9 mouse cellular contexts compared by ENCODE assay signal in the genomic region with DNA sequence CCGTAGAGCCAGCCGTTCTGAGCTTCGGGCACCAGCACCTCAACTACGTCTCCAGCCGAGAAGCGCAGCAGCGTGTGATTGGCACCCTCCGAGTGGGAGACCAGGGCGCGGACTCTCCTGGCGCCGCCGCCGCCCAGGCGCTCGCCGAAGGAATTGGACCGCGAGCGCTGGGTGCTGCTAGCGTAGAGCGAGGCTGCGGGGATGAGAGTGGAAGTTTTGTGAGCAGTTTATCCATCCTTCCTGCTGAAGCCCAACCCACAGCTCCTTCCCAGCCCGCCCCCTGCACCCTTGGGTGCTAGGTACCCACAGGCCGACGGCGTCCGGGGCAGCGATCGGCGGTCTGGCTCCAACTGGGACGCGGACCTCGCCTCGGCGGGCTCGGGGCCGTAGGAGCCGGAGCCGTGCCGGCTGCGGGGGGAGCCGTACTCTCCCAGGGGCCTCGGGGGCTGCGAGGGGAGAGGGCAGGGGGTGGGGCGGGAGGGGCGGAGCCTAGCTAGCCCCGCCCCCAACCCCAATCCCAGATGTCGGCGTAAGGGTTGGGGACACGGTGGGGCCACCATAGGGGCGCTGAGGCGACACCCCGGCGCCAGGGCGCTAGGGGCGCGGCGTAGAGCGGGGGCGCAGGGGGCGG. TPM values are rescaled to one million over a fixed set of nuclear protein-coding genes. Genes with fewer than 3 reads are reported as not detected.
DNase-seq lines count a peak whose midpoint lies in the region; ATAC-seq lines count a peak whose summit lies in the region.
"Had no signal": no experiment of that assay in that cellular context is flagged by ENCODE, and none has a peak within 500 bp of the region (broad histone marks: within the 10 kb centered on the region; RNA-seq: fewer than 3 reads in every experiment).

No protein-coding gene starts in this region.

- H3K4me3 ChIP-seq in megakaryocyte, embryonic 14.5 days (replicated peaks) = peak overlapping the region; percentile 89
- H3K4me3 ChIP-seq in heart, embryonic 13.5 days = peak overlapping the region; percentile 72
- H3K4me3 ChIP-seq in midbrain, embryonic 14.5 days (replicated peaks; ENCODE audit: low read depth, low read length) = peak overlapping the region; percentile 52

- H3K27ac ChIP-seq in heart, embryonic 13.5 days (replicated peaks) = peak overlapping the region; percentile 60
- H3K27ac ChIP-seq in midbrain, embryonic 14.5 days (replicated peaks; ENCODE audit: low read depth, low read length) = no peak overlapping the region

- peak; percentile 45 for DNase-seq in embryo, embryonic 9.5 days (ENCODE audit: extremely low spot score)
- peak; percentile 32 to 62 for DNase-seq in kidney, postnatal 36 days
- peak; percentile 62 for DNase-seq in midbrain, embryonic 14.5 days
- peak; percentile 58 for DNase-seq in thymus, postnatal 4 days
- DNase-seq in layer of hippocampus, adult 9-11 months = no peak

- H3K36me3 ChIP-seq in megakaryocyte, embryonic 14.5 days (replicated peaks; ENCODE audit: low read length) = no peaks in the 10 kb centered on the region
- H3K36me3 ChIP-seq in heart, embryonic 13.5 days = no peaks in the 10 kb centered on the region
- no peaks in the 10 kb centered on the region for H3K36me3 ChIP-seq in midbrain, embryonic 14.5 days (ENCODE audit: control insufficient read depth, insufficient read depth, low read length)

- H3K27me3 ChIP-seq in megakaryocyte, embryonic 14.5 days (replicated peaks) = peaks cover 81% of the 10 kb centered on the region
- H3K27me3 ChIP-seq in heart, embryonic 13.5 days (replicated peaks) = peaks cover 69% of the 10 kb centered on the region
- H3K27me3 ChIP-seq in midbrain, embryonic 14.5 days (ENCODE audit: control insufficient read depth, insufficient read depth, low read length) = peaks cover 36% of the 10 kb centered on the region

- H3K9me3 ChIP-seq in megakaryocyte, embryonic 14.5 days = peaks cover 18% of the 10 kb centered on the region
- H3K9me3 ChIP-seq in heart, embryonic 13.5 days = no peaks in the 10 kb centered on the region
- H3K9me3 ChIP-seq in midbrain, embryonic 14.5 days (ENCODE audit: control insufficient read depth, low read length) = no peaks in the 10 kb centered on the region

- peak overlapping the region; percentile 86 for H3K9ac ChIP-seq in heart, embryonic 13.5 days
- peak overlapping the region; percentile 61 for H3K9ac ChIP-seq in midbrain, embryonic 14.5 days (replicated peaks; ENCODE audit: low read length)

- peak overlapping the region; percentile 98 for H3K4me2 ChIP-seq in heart, embryonic 13.5 days
- peak overlapping the region; percentile 96 for H3K4me2 ChIP-seq in midbrain, embryonic 14.5 days (ENCODE audit: low read length)

- no peak for ATAC-seq in megakaryocyte, adult 5-6 weeks (ENCODE audit: poor library complexity, severe bottlenecking)
- ATAC-seq in heart, embryonic 13.5 days (ENCODE audit: extremely low read depth, insufficient number of reproducible peaks, low FRiP score, low TSS enrichment) = peak; percentile 49; the same call in 1 of the 2 replicates
- ATAC-seq in midbrain, embryonic 14.5 days (ENCODE audit: low FRiP score, low TSS enrichment) = peak; percentile 55; the same call in 1 of the 2 replicates

- peaks cover 14% of the 10 kb centered on the region for H3K4me1 ChIP-seq in megakaryocyte, embryonic 14.5 days
- H3K4me1 ChIP-seq in heart, embryonic 13.5 days = peaks cover 20% of the 10 kb centered on the region
- 0 out of 2 replicates have a peak, but pooled peaks cover 9% of the 10 kb centered on the region for H3K4me1 ChIP-seq in midbrain, embryonic 14.5 days (ENCODE audit: control insufficient read depth, insufficient read depth, low read length)

- 2% methylated on average over 53 of the region's 62 CpGs for WGBS in heart, embryonic 13.5 days
- under 1% methylated on average over 62 of the region's 62 CpGs for WGBS in midbrain, embryonic 14.5 days

RNA-seq across cellular contexts. Expression of gene Slc16a8, which starts 6.6 kb away (rescaled TPM):
- not detected in 2 replicates for polyA plus RNA-seq in megakaryocyte, embryonic 14.5 days (2012; ENCODE audit: insufficient read depth, low replicate concordance)
- not detected in 2 replicates for total RNA-seq in megakaryocyte, adult 5-6 weeks (2015)
- total RNA-seq in megakaryocyte, adult 5-6 weeks (2017) = not detected in 2 replicates
- polyA plus RNA-seq in heart, embryonic 13.5 days (2015; fragmentation: Nextera tagmentation; extraction: Ambion mirVana) = 0.27 and 0.34 TPM in 2 replicates
- 0.28 and 0.34 TPM in 2 replicates for polyA plus RNA-seq in midbrain, embryonic 14.5 days (2014; fragmentation: Nextera tagmentation; extraction: Ambion mirVana)
- total RNA-seq: neutrophil, adult 5-6 weeks had no signal

RNA-seq across cellular contexts. Expression of gene Baiap2l2, which starts 24.1 kb away (rescaled TPM):
- 1.9 TPM in 1 of 2 replicates, not detected in the other for polyA plus RNA-seq in megakaryocyte, embryonic 14.5 days (2012; ENCODE audit: insufficient read depth, low replicate concordance)
- not detected in 2 replicates for total RNA-seq in megakaryocyte, adult 5-6 weeks (2015)
- total RNA-seq in megakaryocyte, adult 5-6 weeks (2017) = not detected in 2 replicates
- polyA plus RNA-seq in heart, embryonic 13.5 days (2015; fragmentation: Nextera tagmentation; extraction: Ambion mirVana) = 10.6 and 12.4 TPM in 2 replicates
- polyA plus RNA-seq in midbrain, embryonic 14.5 days (2014; fragmentation: Nextera tagmentation; extraction: Ambion mirVana) = 1.9 and 2.0 TPM in 2 replicates
- total RNA-seq: neutrophil, adult 5-6 weeks had no signal

RNA-seq across cellular contexts. Expression of gene Gm49486, which starts 32.0 kb away (rescaled TPM):
- polyA plus RNA-seq in megakaryocyte, embryonic 14.5 days (2012; ENCODE audit: insufficient read depth, low replicate concordance) = not detected in 2 replicates
- total RNA-seq in megakaryocyte, adult 5-6 weeks (2015) = 0.16 and 0.20 TPM in 2 replicates
- not detected in 2 replicates for total RNA-seq in megakaryocyte, adult 5-6 weeks (2017)
- polyA plus RNA-seq in heart, embryonic 13.5 days (2015; fragmentation: Nextera tagmentation; extraction: Ambion mirVana) = 0.35 and 0.78 TPM in 2 replicates
- polyA plus RNA-seq in midbrain, embryonic 14.5 days (2014; fragmentation: Nextera tagmentation; extraction: Ambion mirVana) = 1.6 TPM in 2 replicates

RNA-seq across cellular contexts. Expression of gene Pick1, which starts 32.2 kb away (rescaled TPM):
- polyA plus RNA-seq in megakaryocyte, embryonic 14.5 days (2012; ENCODE audit: insufficient read depth, low replicate concordance) = 9.5 and 16.0 TPM in 2 replicates
- 2.8 and 3.0 TPM in 2 replicates for total RNA-seq in megakaryocyte, adult 5-6 weeks (2015)
- 4.5 and 5.1 TPM in 2 replicates for total RNA-seq in megakaryocyte, adult 5-6 weeks (2017)
- polyA plus RNA-seq in heart, embryonic 13.5 days (2015; fragmentation: Nextera tagmentation; extraction: Ambion mirVana) = 32.4 and 33.4 TPM in 2 replicates
- polyA plus RNA-seq in midbrain, embryonic 14.5 days (2014; fragmentation: Nextera tagmentation; extraction: Ambion mirVana) = 47.7 and 74.3 TPM in 2 replicates
